Mouse (Mus musculus): ENCODE results near the gene Gm20388. TPM values are rescaled to one million over a fixed set of nuclear protein-coding genes. Genes with fewer than 3 reads are reported as not detected.

The Gm20388 gene
- polyA plus RNA-seq, 1 experiment from 2014 or later, result not detected

GRCm38 (mm10) chr8:123836354-123836753 is 3925.7 kb downstream of the Gm20388 start:
- no peak for ATAC-seq
- no peak for TF ChIP-seq CTCF (IDR thresholded peaks at IDR 0.05; ENCODE audit: low read depth)
- no peaks in the 10 kb centered on the region for H3K27me3 ChIP-seq (replicated peaks; ENCODE audit: control insufficient read depth, insufficient read depth, low read length)
- H3K9ac ChIP-seq (ENCODE audit: low read depth, low read length), result no peak overlapping the region
- no peak overlapping the region for H3K4me3 ChIP-seq (ENCODE audit: low read depth, low read length)
- H3K27ac ChIP-seq (ENCODE audit: low read depth, low read length), result no peak overlapping the region
- H3K9me3 ChIP-seq (ENCODE audit: control insufficient read depth), result no peaks in the 10 kb centered on the region
- no peak overlapping the region for H3K4me2 ChIP-seq (replicated peaks; ENCODE audit: low read depth)
- H3K36me3 ChIP-seq (ENCODE audit: control insufficient read depth, insufficient read depth), result peaks cover 53% of the 10 kb centered on the region
- WGBS, result 89% methylated on average over 6 of the region's 6 CpGs
- H3K4me1 ChIP-seq (replicated peaks; ENCODE audit: control insufficient read depth, insufficient read depth, low read length), result no peaks in the 10 kb centered on the region

DNA sequence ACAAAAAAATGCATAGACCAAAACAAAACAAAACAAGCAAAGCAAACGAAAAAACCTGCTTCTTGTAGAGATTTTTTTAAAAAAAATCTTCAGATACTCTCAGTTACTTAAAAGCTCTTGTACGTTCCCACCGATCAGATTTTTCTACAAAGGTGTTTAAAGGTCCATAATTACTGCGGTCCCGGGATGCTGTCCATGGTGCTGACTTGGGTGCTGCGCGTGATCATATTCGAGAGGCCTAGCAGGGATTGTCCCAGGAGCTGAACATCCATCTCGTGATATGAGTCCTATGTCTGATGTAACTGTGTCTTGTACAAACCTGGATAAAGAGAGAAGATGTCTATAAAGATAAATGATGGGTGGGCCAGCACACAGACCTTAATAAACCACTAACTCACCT is 3927.9 kb downstream of the Gm20388 start:
- no peaks in the 10 kb centered on the region for H3K4me1 ChIP-seq (replicated peaks; ENCODE audit: control insufficient read depth, insufficient read depth, low read length)
- H3K4me3 ChIP-seq (ENCODE audit: low read depth, low read length), result no peak overlapping the region
- H3K9ac ChIP-seq (ENCODE audit: low read depth, low read length), result no peak overlapping the region
- no peak overlapping the region for H3K27ac ChIP-seq (ENCODE audit: low read depth, low read length)
- 56% methylated on average over 9 of the region's 9 CpGs for WGBS
- H3K27me3 ChIP-seq (replicated peaks; ENCODE audit: control insufficient read depth, insufficient read depth, low read length), result no peaks in the 10 kb centered on the region
- no peaks in the 10 kb centered on the region for H3K9me3 ChIP-seq (ENCODE audit: control insufficient read depth)
- no peak for ATAC-seq
- no peak overlapping the region for H3K4me2 ChIP-seq (replicated peaks; ENCODE audit: low read depth)
- H3K36me3 ChIP-seq (ENCODE audit: control insufficient read depth, insufficient read depth), result peaks cover 32% of the 10 kb centered on the region
- TF ChIP-seq CTCF (IDR thresholded peaks at IDR 0.05; ENCODE audit: low read depth), result no peak

- H3K36me3 ChIP-seq (ENCODE audit: control insufficient read depth, insufficient read depth), result peaks cover 13% of the 10 kb centered on the region
- H3K9me3 ChIP-seq (ENCODE audit: control insufficient read depth), result no peaks in the 10 kb centered on the region
- WGBS, result 88% methylated on average over 15 of the region's 15 CpGs
- TF ChIP-seq CTCF (IDR thresholded peaks at IDR 0.05; ENCODE audit: low read depth), result no peak
- H3K4me1 ChIP-seq (replicated peaks; ENCODE audit: control insufficient read depth, insufficient read depth, low read length), result no peaks in the 10 kb centered on the region
- no peak overlapping the region for H3K9ac ChIP-seq (ENCODE audit: low read depth, low read length)
- H3K4me2 ChIP-seq (replicated peaks; ENCODE audit: low read depth), result no peak overlapping the region
- H3K27ac ChIP-seq (ENCODE audit: low read depth, low read length), result no peak overlapping the region
- H3K27me3 ChIP-seq (replicated peaks; ENCODE audit: control insufficient read depth, insufficient read depth, low read length), result no peaks in the 10 kb centered on the region
- ATAC-seq, result no peak
- no peak overlapping the region for H3K4me3 ChIP-seq (ENCODE audit: low read depth, low read length)
Measured at GRCm38 (mm10) chr8:123840578-123841345, 3930.1 kb downstream of the Gm20388 start.

- Histone ChIP-seq H3K36me3 (ENCODE audit: control insufficient read depth, insufficient read depth) (peaks cover 7% of the 10 kb centered on the region; the same call in 1 of the 2 replicates), H3K9me3 (ENCODE audit: control insufficient read depth) (no peaks in the 10 kb centered on the region), H3K4me2 (replicated peaks; ENCODE audit: low read depth) (no peak overlapping the region), H3K27me3 (replicated peaks; ENCODE audit: control insufficient read depth, insufficient read depth, low read length) (no peaks in the 10 kb centered on the region), H3K27ac (ENCODE audit: low read depth, low read length) (no peak overlapping the region), H3K4me1 (replicated peaks; ENCODE audit: control insufficient read depth, insufficient read depth, low read length) (no peaks in the 10 kb centered on the region), H3K4me3 (ENCODE audit: low read depth, low read length) (no peak overlapping the region), H3K9ac (ENCODE audit: low read depth, low read length) (no peak overlapping the region)
- no peak for TF ChIP-seq CTCF (IDR thresholded peaks at IDR 0.05; ENCODE audit: low read depth)
- WGBS, result 90% methylated on average over 12 of the region's 12 CpGs
- no peak for ATAC-seq
Measured at GRCm38 (mm10) chr8:123842086-123842485, 3931.4 kb downstream of the Gm20388 start.

GRCm38 (mm10) chr8:123844341-123844740 is 3933.7 kb downstream of the Gm20388 start:
- no peak for TF ChIP-seq CTCF (IDR thresholded peaks at IDR 0.05; ENCODE audit: low read depth)
- 81% methylated on average over 7 of the region's 7 CpGs for WGBS

DNA sequence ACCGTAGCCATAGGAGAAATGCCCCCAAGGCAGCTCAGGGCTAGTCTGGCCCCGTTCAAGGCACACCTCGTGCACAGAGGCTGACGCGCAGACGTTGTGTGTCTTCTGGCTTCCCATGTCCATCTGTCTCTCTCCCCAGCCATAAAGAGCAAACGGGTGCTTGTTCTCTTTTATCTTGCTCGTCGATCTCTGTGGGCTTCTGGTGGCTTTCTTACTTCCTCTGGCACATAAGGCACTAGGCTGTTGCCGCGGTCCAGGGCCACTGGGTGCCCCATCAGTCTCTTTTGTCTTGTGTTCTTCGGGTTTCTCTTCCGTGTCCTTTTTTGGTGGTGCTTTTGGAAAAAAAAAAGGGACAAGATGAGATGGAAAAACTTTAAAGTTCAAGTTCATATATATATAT is 3934.5 kb downstream of the Gm20388 start:
- ATAC-seq, result no peak
- Histone ChIP-seq H3K4me1 (replicated peaks; ENCODE audit: control insufficient read depth, insufficient read depth, low read length) (peaks cover 7% of the 10 kb centered on the region; the same call in 1 of the 2 replicates), H3K9me3 (ENCODE audit: control insufficient read depth) (no peaks in the 10 kb centered on the region), H3K27ac (ENCODE audit: low read depth, low read length) (no peak overlapping the region), H3K27me3 (replicated peaks; ENCODE audit: control insufficient read depth, insufficient read depth, low read length) (no peaks in the 10 kb centered on the region), H3K4me2 (replicated peaks; ENCODE audit: low read depth) (no peak overlapping the region), H3K4me3 (ENCODE audit: low read depth, low read length) (no peak overlapping the region), H3K36me3 (ENCODE audit: control insufficient read depth, insufficient read depth) (no peaks in the 10 kb centered on the region), H3K9ac (ENCODE audit: low read depth, low read length) (no peak overlapping the region)
- 92% methylated on average over 13 of the region's 13 CpGs for WGBS
- TF ChIP-seq CTCF (IDR thresholded peaks at IDR 0.05; ENCODE audit: low read depth), result no peak

More at GRCm38 (mm10) chr8:123844341-123844740, 3933.7 kb downstream of the Gm20388 start:
- no peak overlapping the region for H3K9ac ChIP-seq (ENCODE audit: low read depth, low read length)
- ATAC-seq, result no peak
- H3K4me2 ChIP-seq (replicated peaks; ENCODE audit: low read depth), result no peak overlapping the region
- no peak overlapping the region for H3K4me3 ChIP-seq (ENCODE audit: low read depth, low read length)
- H3K27ac ChIP-seq (ENCODE audit: low read depth, low read length), result no peak overlapping the region
- H3K36me3 ChIP-seq (ENCODE audit: control insufficient read depth, insufficient read depth), result no peaks in the 10 kb centered on the region
- H3K27me3 ChIP-seq (replicated peaks; ENCODE audit: control insufficient read depth, insufficient read depth, low read length), result no peaks in the 10 kb centered on the region
- peaks cover 7% of the 10 kb centered on the region; the same call in 1 of the 2 replicates for H3K4me1 ChIP-seq (replicated peaks; ENCODE audit: control insufficient read depth, insufficient read depth, low read length)
- H3K9me3 ChIP-seq (ENCODE audit: control insufficient read depth), result no peaks in the 10 kb centered on the region
